Mouse (Mus musculus) neutrophil, adult 5-6 weeks (primary cell): Measurements from ENCODE around the gene Ptf1a. TPM values are rescaled to one million over a fixed set of nuclear protein-coding genes. Genes with fewer than 3 reads are reported as not detected.

ENCODE experiments used
- ATAC-seq: fragments of 151-379, 151-347 bp; 2 replicates; pipeline ENCODE4 v1.8.0; 2017; ENCODE audit warnings: mild to moderate bottlenecking, moderate TSS enrichment; ENCODE audit not compliant: insufficient number of reproducible peaks, poor library complexity, low FRiP score, severe bottlenecking; ENCODE audit errors: extremely low read depth
- total RNA-seq: library from RNA; stranded (forward); fragments of 200-1000 nt; gene quantifications from 2 replicates; pipeline ENCODE4 v1.2.3, GENCODE M21; 2017

Gene Ptf1a
- total RNA-seq, 1 experiment from 2014 or later: not detected

GRCm38 (mm10) chr2:19448042-19448700 lies 2.7 kb downstream of the Ptf1a start:
- ATAC-seq: no peak

DNA sequence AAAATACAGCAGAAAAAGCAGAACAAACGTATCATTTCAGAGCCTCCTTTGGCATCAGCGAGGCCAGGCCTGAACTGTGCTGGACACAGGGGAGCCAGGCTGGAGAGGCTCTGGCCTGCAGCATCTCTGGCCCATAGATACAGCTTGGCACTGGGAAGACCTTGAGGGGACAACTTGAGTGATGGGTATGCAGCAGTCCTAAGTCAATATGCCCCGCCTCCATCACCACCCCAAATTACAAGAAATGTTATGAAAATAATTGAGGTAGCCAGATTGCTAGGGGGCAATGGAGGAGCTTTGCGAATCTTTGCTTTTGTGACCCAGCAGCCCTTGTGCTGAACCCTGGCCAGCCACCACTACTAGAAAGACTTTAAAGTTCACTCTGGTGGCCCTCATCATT lies 3.8 kb downstream of the Ptf1a start:
- ATAC-seq: no peak

DNA sequence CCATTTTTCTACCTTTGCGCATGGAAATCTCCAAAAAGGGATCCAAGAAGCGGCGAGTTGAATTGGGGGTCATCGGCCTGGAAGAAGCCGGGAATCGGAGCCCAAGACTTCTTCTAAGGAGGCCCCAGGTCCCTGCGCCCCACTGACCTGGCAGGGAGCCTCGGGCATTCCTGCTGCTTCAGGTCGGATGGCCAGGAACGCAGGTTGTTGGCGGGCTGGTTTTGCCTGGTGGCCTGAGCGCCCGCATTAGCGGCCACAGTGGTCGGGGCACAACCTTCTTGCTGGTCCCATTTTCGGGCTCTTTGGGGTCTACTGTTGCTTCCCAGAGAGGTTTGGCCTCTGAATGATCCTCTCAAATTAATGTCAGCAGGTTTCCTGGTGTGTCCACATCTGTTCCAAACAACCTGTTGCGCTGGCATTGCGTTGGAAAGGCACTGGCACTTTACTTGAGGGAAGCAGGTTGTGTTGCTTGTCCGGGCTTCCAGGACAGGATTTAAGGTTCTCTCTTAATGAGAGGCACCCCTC lies 7.1 kb downstream of the Ptf1a start:
- no peak for ATAC-seq

- ATAC-seq: no peak
These were observed 9.8 kb downstream of the Ptf1a start for GRCm38 (mm10) chr2:19455228-19455627.

DNA sequence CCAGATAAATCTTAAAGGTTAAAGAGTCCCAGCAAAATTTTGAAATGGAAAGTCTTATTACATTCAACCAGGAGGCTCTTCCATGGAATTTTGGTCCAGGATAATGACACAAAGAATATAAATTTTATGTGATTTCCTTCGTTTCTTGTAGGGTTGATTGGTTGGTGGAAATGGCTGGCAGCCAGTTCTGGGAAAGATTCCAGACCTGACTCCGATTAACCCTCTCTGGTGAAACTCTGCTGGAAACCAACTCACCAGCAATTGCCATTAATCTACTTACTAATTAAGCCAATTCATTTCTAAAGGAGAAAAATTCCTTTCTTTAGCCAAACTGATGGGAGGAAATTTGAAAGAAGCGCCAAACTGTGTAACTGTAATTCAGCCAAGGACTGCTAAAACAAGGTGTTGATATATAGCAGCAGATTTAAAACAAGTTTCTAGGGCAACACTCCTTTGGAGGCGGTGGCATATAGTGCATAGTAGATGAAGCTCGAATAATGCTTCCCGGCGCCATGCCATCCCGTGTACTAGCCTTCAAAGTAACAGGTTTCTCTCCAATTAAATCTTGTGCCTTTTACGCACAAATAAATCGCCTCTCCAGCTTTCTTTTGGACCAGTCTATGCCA lies 10.5 kb downstream of the Ptf1a start:
- ATAC-seq: no peak

GRCm38 (mm10) chr2:19458785-19459184 lies 13.3 kb downstream of the Ptf1a start:
- ATAC-seq: no peak

DNA sequence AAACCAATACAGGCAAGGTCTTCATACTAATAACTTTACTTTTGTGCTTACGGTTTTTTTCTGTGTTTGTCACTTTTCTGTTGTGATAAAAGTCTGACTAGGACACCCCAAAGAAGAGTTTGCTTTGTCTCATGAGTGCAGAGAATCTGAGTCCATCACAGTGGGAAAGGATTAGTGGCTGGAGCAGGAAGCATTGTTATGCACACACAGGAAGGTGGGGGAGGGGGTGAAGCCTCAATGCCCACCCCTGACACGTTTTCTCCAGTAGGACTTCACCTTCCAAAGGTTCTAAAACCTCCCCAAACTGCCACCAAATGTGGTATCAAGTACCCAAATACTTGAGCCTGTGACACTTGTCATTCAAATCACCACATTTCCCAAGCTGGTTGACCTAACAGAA lies 16.5 kb downstream of the Ptf1a start:
- ATAC-seq: no peak

GRCm38 (mm10) chr2:19490262-19490661 lies 44.8 kb downstream of the Ptf1a start:
- no peak for ATAC-seq

Other genes with a start within 250 kb of the Ptf1a start
- gene Armc3, start 246.4 kb upstream of the Ptf1a start, total RNA-seq: 1.3 and 1.5 TPM in 2 replicates
- gene Msrb2, start 74.2 kb upstream of the Ptf1a start, total RNA-seq: 6.4 and 6.5 TPM in 2 replicates
- gene 4921504E06Rik, start 108.3 kb downstream of the Ptf1a start, total RNA-seq: not detected in 2 replicates
- 32.0 and 33.5 TPM in 2 replicates for gene Otud1, start 212.1 kb downstream of the Ptf1a start, total RNA-seq